Mouse (Mus musculus) mature B cell (primary cell): ENCODE results near the gene Wfdc15b.

Source experiments
- in situ Hi-C: fragments of 300-500 bp; cut with MboI; formaldehyde crosslinking; loops from 2 replicates; pipeline ENCODE4 v1.14.3; 2019

Wfdc15b gene

DNA sequence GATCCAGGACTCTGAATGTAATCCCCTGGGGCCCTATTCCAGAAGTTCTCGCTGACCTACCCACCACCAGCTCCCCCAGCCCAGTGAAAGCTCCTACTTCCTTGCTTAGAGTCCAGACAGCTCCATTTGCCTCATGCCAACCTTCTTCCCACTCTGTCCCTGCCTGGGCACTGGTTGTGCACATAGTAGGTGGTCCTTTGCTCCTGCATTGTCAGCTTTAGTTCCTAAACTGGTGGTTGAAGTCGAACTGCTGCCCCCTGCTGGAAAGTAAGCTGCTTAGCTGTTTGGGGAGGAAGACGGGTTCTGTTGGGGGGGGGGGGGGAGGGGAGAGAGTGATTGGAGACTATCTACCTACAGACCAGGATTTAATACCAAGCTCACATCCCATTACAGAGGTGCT lies 41.3 kb downstream of the Wfdc15b start:
- in situ Hi-C loops: no loop called here

- in situ Hi-C loops: no loop called here
Measured at GRCm38 (mm10) chr2:164177831-164178230, 43.6 kb downstream of the Wfdc15b start.

- in situ Hi-C loops: no loop called here
Measured at GRCm38 (mm10) chr2:164175850-164176249, 45.6 kb downstream of the Wfdc15b start.

DNA sequence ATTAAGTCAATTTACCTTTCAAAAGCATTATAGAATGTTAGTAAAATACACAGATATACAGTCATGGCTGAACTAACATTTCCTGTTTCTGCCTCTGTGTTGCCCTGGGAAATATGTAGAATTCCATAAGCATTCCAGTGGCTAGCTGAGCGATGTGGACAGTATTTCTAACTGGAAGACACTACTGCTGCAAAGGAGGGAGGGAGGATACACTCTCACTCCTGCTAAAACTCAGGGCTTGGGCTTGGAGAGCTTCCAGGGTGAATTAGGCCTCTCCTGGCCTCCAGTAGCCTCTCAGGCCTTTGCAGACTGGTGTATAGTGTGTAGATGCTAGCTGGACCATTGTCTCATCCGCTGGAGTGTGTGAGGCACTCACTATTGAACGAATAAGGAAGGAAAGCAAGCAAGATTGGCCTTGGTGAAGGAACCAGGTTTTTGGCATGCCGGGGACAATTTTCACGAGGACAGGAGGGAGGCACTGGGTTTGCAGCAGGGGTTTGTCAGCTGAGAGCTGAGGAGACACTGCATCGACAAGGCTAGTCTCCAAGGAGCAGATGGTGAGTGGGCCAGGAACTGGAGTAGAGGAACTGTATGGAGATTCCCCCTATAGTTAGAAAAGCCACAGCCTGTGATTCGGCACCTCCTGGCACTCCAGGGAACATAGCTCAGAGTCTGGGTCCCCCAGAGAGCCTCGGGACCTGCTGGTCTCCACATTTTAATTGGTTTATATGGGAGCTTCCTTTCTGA lies 46.6 kb downstream of the Wfdc15b start:
- in situ Hi-C loops: no loop called here

GRCm38 (mm10) chr2:164173394-164173793 lies 48.1 kb downstream of the Wfdc15b start:
- in situ Hi-C loops: no loop called here

DNA sequence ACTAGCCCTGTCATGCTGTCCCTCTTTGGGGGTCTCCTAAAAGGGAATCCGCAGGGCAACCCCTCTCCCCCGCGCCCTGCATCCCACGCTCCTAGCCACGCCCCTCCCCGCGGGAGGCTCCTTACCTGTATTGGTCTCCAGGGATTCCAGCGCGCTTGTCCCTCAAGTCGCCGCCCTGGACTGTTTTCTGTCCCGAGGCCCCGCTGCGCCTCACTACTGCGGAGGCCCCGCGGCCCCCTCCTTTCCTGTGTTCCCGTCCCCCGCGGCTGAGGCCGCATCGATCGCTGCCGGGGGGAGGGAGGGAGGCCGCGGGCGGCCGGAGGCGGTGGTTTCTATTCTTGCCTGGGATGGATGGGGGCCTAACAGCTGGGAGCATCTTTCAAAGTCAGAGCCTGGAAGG lies 50.6 kb downstream of the Wfdc15b start, which contains the start of gene Kcns1:
Gene Kcns1, minus strand, starts transcription at position 212 of the 400 bp plus-strand sequence.
- in situ Hi-C loops: no loop called here

DNA sequence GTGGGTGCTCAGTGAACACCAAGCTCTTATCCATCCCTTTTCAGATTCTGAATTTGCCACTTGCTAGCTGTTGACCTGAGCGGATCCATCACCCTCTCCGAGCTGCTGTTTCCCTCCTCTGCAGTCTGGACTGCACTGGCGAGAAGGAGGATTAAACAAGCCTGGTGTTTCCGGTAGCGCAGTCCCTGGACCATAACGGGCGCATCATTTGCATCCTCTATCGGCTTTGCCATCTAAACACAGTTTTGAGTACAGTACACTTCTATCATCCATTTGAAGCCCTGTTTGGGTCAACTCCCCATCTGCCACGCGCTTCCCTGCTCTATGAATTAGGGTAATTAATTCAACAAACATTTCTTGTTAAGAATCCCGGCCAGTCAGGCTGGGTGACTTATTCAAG lies 51.1 kb downstream of the Wfdc15b start:
- in situ Hi-C loops: no loop called here

GRCm38 (mm10) chr2:164168571-164168946 lies 52.9 kb downstream of the Wfdc15b start:
- in situ Hi-C loops: no loop called here

DNA sequence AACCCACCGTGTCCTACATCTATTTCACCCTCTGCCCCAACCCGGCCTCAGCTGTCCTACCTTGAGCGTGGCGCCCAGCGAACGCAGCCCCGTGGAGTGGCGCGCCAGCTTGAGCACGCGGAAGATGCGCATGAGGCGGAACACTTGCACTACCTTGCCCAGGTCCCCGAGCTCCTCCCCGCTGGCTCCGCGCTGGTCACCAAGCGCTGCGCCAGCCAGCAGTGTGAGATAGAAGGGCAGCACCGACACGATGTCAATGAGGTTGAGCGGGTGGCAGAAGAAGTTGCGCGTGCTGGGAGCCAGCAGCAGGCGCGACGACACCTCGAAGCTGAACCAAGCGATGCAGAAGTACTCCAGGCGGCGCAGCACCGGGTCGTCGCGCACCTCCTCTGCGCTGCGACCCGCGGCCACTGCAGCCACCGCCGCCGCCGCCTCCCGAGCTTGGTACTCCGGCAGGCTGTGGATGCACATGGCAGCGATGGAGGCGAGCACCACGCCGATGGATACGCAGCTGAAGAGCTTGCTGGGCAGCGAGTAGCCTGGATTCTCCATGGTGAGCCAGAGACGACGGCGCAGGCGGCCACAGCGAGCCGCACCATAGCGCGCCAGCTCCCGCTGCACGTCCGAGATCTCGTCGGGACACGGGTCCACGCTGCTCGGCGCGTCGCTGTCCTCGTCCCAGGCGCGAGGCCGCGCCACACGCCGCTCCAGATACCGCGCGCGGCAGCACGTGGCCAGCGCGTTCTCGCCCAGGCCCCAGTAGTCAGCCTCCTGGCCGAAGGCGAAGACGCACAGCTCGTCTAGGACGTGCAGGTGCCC lies 53.5 kb downstream of the Wfdc15b start:
- in situ Hi-C loops: no loop called here

DNA sequence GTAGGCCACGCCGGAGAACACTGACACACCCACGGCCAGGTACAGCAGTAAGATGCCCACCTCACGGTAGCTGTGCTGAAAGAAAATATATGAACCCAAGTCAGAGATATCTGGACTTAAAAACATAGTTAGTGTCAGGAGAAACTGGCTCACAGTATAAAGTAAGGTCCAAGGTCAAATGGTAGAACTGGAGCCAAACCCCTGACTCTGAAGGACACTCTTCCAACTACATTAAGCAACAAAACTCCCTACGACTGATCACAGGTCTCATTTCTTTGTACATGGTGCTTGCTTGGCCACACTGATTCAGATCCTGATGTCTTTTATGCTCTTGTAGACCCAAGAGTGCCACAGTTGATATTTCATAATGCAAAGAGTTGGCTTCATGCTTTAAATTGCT lies 56.5 kb downstream of the Wfdc15b start:
- in situ Hi-C loops: no loop called here
